Mouse (Mus musculus): ENCODE results near the gene Maml2. TPM values are rescaled to one million over a fixed set of nuclear protein-coding genes. Genes with fewer than 3 reads are reported as not detected.
A peak's percentile ranks its signal among the peaks of the same experiment; 100 is the strongest.

Gene Maml2
- polyA plus RNA-seq, 1 experiment, result 1.3 TPM

DNA sequence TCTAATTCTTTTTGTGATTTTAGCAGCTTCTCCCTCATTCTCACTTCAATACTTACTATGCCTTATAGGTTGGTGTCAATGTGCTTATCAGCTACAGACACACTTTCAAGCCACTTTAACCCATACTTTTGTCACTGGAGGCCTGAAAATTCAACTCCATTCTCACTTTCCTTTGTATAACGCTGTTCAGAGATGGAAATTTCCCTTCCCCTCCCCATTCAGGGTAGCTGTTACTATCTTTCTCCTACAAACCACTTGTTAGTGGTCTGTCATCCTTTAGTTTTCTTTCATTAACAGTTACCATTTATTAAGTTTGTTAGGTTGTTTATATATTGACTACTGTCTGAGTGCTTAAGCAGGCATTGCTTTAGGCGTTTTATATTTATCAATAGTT lies 450.6 kb downstream of the Maml2 start, which contains the start of gene Mtmr2:
TSS of gene Mtmr2 (plus strand) at position 7 of the 394 bp plus-strand sequence.
- no peak for TF ChIP-seq MAX (IDR thresholded peaks at IDR 0.05; ENCODE audit: low read depth)
- TF ChIP-seq MYOG (IDR thresholded peaks at IDR 0.05; ENCODE audit: control insufficient read depth in 1 of 3, insufficient read depth in 1 of 3, insufficient read length in 2 of 3, low read depth in 2 of 3), result no peak
- TF ChIP-seq REST (IDR thresholded peaks at IDR 0.05; ENCODE audit: insufficient read depth, insufficient read length), result no peak
- TF ChIP-seq TCF12 (IDR thresholded peaks at IDR 0.05; ENCODE audit: insufficient read depth, poor library complexity, severe bottlenecking), result no peak
- no peak for TF ChIP-seq POLR2A (IDR thresholded peaks at IDR 0.05; ENCODE audit: insufficient read length, low read depth)
- TF ChIP-seq TCF3 (IDR thresholded peaks at IDR 0.05; ENCODE audit: insufficient read length, low read depth), result no peak
- no peak for TF ChIP-seq MYOD1 (IDR thresholded peaks at IDR 0.05; ENCODE audit: control insufficient read depth in 1 of 3, insufficient read length in 2 of 3, low read depth in 2 of 3)
- TF ChIP-seq POLR2AphosphoS2 (IDR thresholded peaks at IDR 0.05; ENCODE audit: insufficient read length, low read depth), result no peak
- no peak for TF ChIP-seq USF1 (IDR thresholded peaks at IDR 0.05; ENCODE audit: low read depth)
- TF ChIP-seq E2F4 (IDR thresholded peaks at IDR 0.05; ENCODE audit: insufficient read depth), result no peak
- Histone ChIP-seq H3ac (ENCODE audit: control insufficient read depth, insufficient read length) (peak within 1 kb of the TSS; percentile 93), H3K79me2 (ENCODE audit: control insufficient read depth, insufficient read depth) (peaks cover 43% of the 10 kb centered on the region), H3K36me3 (ENCODE audit: control insufficient read depth, insufficient read depth) (no peaks in the 10 kb centered on the region), H3K27me3 (ENCODE audit: control insufficient read depth, insufficient read depth, insufficient read length) (no peaks in the 10 kb centered on the region), H3K4me3 (peak within 1 kb of the TSS; percentile 86), H3K4me2 (ENCODE audit: low read depth) (peak within 1 kb of the TSS; percentile 86)

DNA sequence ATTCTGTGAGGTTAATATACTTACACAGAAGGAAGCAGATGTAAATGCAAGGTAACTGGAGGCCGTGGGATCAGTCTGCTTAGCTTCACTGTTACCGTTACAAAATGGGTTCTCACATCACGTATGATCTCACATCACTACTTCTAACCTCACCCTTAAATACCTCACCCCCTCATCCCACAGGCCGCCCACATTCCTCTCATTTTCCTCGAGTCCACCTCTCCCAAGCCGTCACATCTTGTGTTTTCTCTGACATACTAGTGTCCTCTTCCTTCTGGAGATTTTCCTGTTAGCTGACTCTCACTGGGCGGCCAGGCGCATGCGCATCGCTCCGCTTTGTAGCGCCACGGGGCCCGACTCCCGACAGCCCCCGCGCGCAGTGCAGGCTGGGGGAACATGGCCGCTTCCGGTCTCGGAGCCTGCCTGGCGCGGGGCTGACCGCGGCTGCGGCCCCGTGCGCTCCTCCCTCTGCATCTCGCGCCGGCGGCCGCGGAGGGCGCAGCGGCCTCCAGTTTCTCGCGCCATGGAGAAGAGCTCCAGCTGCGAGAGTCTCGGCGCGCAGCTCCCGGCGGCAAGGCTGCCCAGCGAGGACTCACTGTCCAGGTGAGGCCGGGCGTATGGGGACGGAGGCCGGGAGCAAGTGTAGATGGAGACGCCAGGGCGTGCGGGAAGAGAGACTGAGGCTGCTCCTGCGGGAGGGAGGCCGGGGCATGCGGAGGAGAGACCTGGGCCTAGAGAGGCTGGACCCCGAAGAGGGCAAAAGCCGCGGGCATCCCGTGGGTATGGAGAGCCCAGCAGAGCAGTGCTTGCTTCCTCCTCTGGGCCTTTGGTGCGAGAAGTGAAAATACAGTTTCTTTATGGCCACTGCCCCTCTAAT lies 451.3 kb downstream of the Maml2 start:
- H3K36me3 ChIP-seq (ENCODE audit: control insufficient read depth, insufficient read depth), result no peaks in the 10 kb centered on the region
- H3K79me2 ChIP-seq (ENCODE audit: control insufficient read depth, insufficient read depth), result peaks cover 50% of the 10 kb centered on the region
- peak overlapping the region; percentile 86 for H3K4me3 ChIP-seq
- H3K4me2 ChIP-seq (ENCODE audit: low read depth), result peak overlapping the region; percentile 86
- no peaks in the 10 kb centered on the region for H3K27me3 ChIP-seq (ENCODE audit: control insufficient read depth, insufficient read depth, insufficient read length)
- TF ChIP-seq MYOG (IDR thresholded peaks at IDR 0.05; ENCODE audit: control insufficient read depth in 1 of 3, insufficient read depth in 1 of 3, insufficient read length in 2 of 3, low read depth in 2 of 3), result peak in 1 of 3 experiments; percentile 5
- peak; percentile 67 for TF ChIP-seq POLR2AphosphoS2 (IDR thresholded peaks at IDR 0.05; ENCODE audit: insufficient read length, low read depth)
- TF ChIP-seq CEBPB (IDR thresholded peaks at IDR 0.05; ENCODE audit: insufficient read depth, poor library complexity, severe bottlenecking), result no peak
- TF ChIP-seq USF1 (IDR thresholded peaks at IDR 0.05; ENCODE audit: low read depth), result peak; percentile 19
- no peak for TF ChIP-seq MAX (IDR thresholded peaks at IDR 0.05; ENCODE audit: low read depth)
- peak; percentile 87 for TF ChIP-seq POLR2A (IDR thresholded peaks at IDR 0.05; ENCODE audit: insufficient read length, low read depth)
- H3ac ChIP-seq (ENCODE audit: control insufficient read depth, insufficient read length), result peak overlapping the region; percentile 93

DNA sequence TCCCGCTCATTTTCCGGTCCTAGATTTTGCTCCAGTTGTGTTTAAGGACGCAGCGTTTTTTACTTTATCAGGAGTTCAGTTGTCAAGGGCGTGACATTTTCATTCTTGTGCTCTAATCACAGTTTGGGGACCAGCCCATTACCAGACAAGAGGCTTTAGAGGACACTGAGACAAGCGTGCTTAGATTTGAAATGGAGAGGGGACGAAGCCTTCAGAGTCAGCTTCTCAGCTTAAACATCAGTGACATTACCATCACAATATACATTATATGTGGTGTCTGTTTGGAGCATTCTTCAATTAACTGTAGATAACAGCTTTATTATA lies 451.9 kb downstream of the Maml2 start:
- Histone ChIP-seq H3K36me3 (ENCODE audit: control insufficient read depth, insufficient read depth) (no peaks in the 10 kb centered on the region), H3K4me2 (ENCODE audit: low read depth) (peak overlapping the region; percentile 86), H3K4me3 (peak overlapping the region; percentile 86), H3K27me3 (ENCODE audit: control insufficient read depth, insufficient read depth, insufficient read length) (no peaks in the 10 kb centered on the region), H3ac (ENCODE audit: control insufficient read depth, insufficient read length) (peak overlapping the region; percentile 93), H3K79me2 (ENCODE audit: control insufficient read depth, insufficient read depth) (peaks cover 51% of the 10 kb centered on the region)
- no peak for TF ChIP-seq TCF3 (IDR thresholded peaks at IDR 0.05; ENCODE audit: insufficient read length, low read depth)
- TF ChIP-seq CEBPB (IDR thresholded peaks at IDR 0.05; ENCODE audit: insufficient read depth, poor library complexity, severe bottlenecking), result no peak

DNA sequence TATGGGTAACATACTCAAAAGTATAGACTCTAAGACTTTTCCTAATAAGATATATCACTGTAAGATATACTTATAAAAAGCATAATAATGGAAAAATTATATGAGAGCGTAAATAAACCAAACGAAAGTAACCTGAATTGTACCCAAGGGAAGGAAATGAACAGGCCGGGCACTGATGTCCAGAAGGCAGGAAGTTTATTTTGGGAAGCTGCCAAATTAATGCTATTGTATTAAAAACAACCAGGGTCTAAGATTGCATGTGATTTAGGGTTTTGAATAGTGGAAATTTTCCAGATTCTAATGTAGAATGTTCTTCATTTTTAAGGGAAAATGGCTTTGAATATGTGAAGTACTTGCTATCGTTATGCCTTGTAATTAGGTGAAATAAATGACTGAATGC lies 454.8 kb downstream of the Maml2 start:
- H3K36me3 ChIP-seq (ENCODE audit: control insufficient read depth, insufficient read depth), result no peaks in the 10 kb centered on the region

More for the DNA sequence above, 454.8 kb downstream of the Maml2 start:
- H3K79me2 ChIP-seq (ENCODE audit: control insufficient read depth, insufficient read depth), result peaks cover 51% of the 10 kb centered on the region
- no peaks in the 10 kb centered on the region for H3K27me3 ChIP-seq (ENCODE audit: control insufficient read depth, insufficient read depth, insufficient read length)
- no peak overlapping the region for H3ac ChIP-seq (ENCODE audit: control insufficient read depth, insufficient read length)
- no peak overlapping the region for H3K4me3 ChIP-seq
- TF ChIP-seq TCF3 (IDR thresholded peaks at IDR 0.05; ENCODE audit: insufficient read length, low read depth), result no peak
- no peak for TF ChIP-seq MYOD1 (IDR thresholded peaks at IDR 0.05; ENCODE audit: control insufficient read depth in 1 of 3, insufficient read length in 2 of 3, low read depth in 2 of 3)
- TF ChIP-seq REST (IDR thresholded peaks at IDR 0.05; ENCODE audit: insufficient read depth, insufficient read length), result no peak
- TF ChIP-seq POLR2A (IDR thresholded peaks at IDR 0.05; ENCODE audit: insufficient read length, low read depth), result no peak
- no peak for TF ChIP-seq SRF (IDR thresholded peaks at IDR 0.05; ENCODE audit: control insufficient read depth, insufficient read length, low read depth)
- TF ChIP-seq MAX (IDR thresholded peaks at IDR 0.05; ENCODE audit: low read depth), result no peak
- TF ChIP-seq USF1 (IDR thresholded peaks at IDR 0.05; ENCODE audit: low read depth), result no peak
- TF ChIP-seq POLR2AphosphoS2 (IDR thresholded peaks at IDR 0.05; ENCODE audit: insufficient read length, low read depth), result no peak
- no peak for TF ChIP-seq CEBPB (IDR thresholded peaks at IDR 0.05; ENCODE audit: insufficient read depth, poor library complexity, severe bottlenecking)
- no peak for TF ChIP-seq MYOG (IDR thresholded peaks at IDR 0.05; ENCODE audit: control insufficient read depth in 1 of 3, insufficient read depth in 1 of 3, insufficient read length in 2 of 3, low read depth in 2 of 3)
- no peak overlapping the region for H3K4me2 ChIP-seq (ENCODE audit: low read depth)

Other genes with a start within 250 kb of the Maml2 start
- 1.9 TPM for gene Jrkl, start 52.1 kb upstream of the Maml2 start, polyA plus RNA-seq (2012; fragmentation: generic; extraction: Trizol)
- 2.1 TPM for gene Ccdc82, start 51.0 kb upstream of the Maml2 start, polyA plus RNA-seq (2012; fragmentation: generic; extraction: Trizol)
- gene Gm17571, start 148.8 kb downstream of the Maml2 start, polyA plus RNA-seq (2012; fragmentation: generic; extraction: Trizol), result not detected